Mouse (Mus musculus) lung, postnatal 0 days (tissue): ENCODE measurements at regions not wholly inside any gene's neighbourhood (a gene's known extent, or its start where the extent isn't known, plus 50 kb on each side); places are given as distances from the start of the nearest gene placed in this dataset. TPM values are rescaled to one million over a fixed set of nuclear protein-coding genes. Genes with fewer than 3 reads are reported as not detected.

Experiments
- ATAC-seq: fragments of 200-750 bp; cut with Nextera tagmentation; 2 replicates; pipeline ENCODE4 v1.8.0; 2017; ENCODE audit warnings: moderate library complexity
- DNase-seq: peaks from one replicate; pipeline ENCODE4 v3.0.0-alpha.2; 2016; ENCODE audit warnings: low spot score
- H3K27ac ChIP-seq: fragments of 300-500 bp; sonication (generic); 2 replicates; pipeline ENCODE4 v1.5.1; 2014; ENCODE audit warnings: antibody characterized with exemption, mild to moderate bottlenecking, low read length, mixed read lengths
- H3K27me3 ChIP-seq: fragments of 300-500 bp; sonication (generic); replicated peaks from 2 replicates; pipeline ENCODE4 v1.6.1; 2014; ENCODE audit warnings: low read length, mixed read lengths; ENCODE audit not compliant: insufficient read depth
- H3K36me3 ChIP-seq: fragments of 300-500 bp; sonication (generic); 2 replicates; pipeline ENCODE4 v1.6.1; 2014; ENCODE audit warnings: low read length, mixed read lengths; ENCODE audit not compliant: insufficient read depth
- H3K4me1 ChIP-seq: fragments of 300-500 bp; sonication (generic); 2 replicates; pipeline ENCODE4 v1.6.1; 2014; ENCODE audit warnings: antibody characterized with exemption, low read depth, low read length, mixed read lengths; ENCODE audit not compliant: insufficient read depth
- H3K4me2 ChIP-seq: fragments of 300-500 bp; sonication (generic); replicated peaks from 2 replicates; pipeline ENCODE4 v1.6.1; 2014; ENCODE audit warnings: low read depth, mild to moderate bottlenecking, low read length, moderate library complexity, mixed read lengths
- H3K4me3 ChIP-seq: fragments of 300-500 bp; sonication (generic); 2 replicates; pipeline ENCODE4 v1.5.1; 2014; ENCODE audit warnings: low read depth, low read length
- H3K9ac ChIP-seq: fragments of 300-500 bp; sonication (generic); replicated peaks from 2 replicates; pipeline ENCODE4 v1.6.1; 2014; ENCODE audit warnings: low read depth, mild to moderate bottlenecking
- H3K9me3 ChIP-seq: fragments of 300-500 bp; sonication (generic); 2 replicates; pipeline ENCODE4 v1.6.1; 2016; ENCODE audit warnings: low read length, mixed read lengths
- CTCF ChIP-seq: IDR thresholded peaks from 2 replicates; pipeline ENCODE4 v1.5.1; 2016; ENCODE audit warnings: antibody characterized with exemption, mild to moderate bottlenecking
- EP300 ChIP-seq: IDR thresholded peaks from 2 replicates; pipeline ENCODE4 v1.6.1; 2016; ENCODE audit warnings: antibody characterized with exemption, mild to moderate bottlenecking, control low read depth
- WGBS: fragments of 180-500 bp; shearing (Covaris S2); extraction: QIAGEN DNeasy Blood & Tissue Kit; methylation state at CpG from one replicate; pipeline ENCODE4 v1.1.7; 2014; 5-methylcytosine and 5-hydroxymethylcytosine counted together
- microRNA-seq: library from miRNA; unstranded; fragments of <30 nt; microRNA quantifications from one replicate; pipeline ENCODE4, GENCODE M21; 2016

DNA sequence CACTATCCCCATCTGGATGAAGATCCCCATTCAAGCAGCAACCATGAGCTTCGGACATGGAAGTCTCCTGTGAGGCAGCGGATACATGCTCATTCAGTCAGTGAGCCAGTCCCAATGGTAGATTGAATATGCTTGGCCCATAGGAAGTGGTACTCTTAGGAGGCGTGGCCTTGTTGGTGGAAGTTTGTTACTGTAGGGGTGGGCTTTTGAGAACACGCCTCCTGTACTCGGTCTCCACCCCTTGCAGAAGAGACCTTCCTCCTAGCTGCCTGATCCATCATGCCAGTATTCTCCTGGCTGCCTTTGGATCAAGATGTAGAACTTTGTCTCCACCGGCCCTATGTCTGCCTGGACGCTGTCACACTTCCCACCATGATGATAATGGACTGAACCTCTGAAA lies 55.3 kb upstream of the Pmfbp1 start:
- no peak for DNase-seq
- TF ChIP-seq EP300: no peak
- no peak for TF ChIP-seq CTCF
- H3K27ac ChIP-seq: no peak overlapping the region
- ATAC-seq: no peak
- no peak overlapping the region for H3K4me2 ChIP-seq
- no peak overlapping the region for H3K4me3 ChIP-seq
- H3K27me3 ChIP-seq: no peaks in the 10 kb centered on the region
- H3K9ac ChIP-seq: no peak overlapping the region
- no peaks in the 10 kb centered on the region for H3K36me3 ChIP-seq
- H3K9me3 ChIP-seq: no peaks in the 10 kb centered on the region
- WGBS: 95% methylated on average over 7 of the region's 7 CpGs
- H3K4me1 ChIP-seq: no peaks in the 10 kb centered on the region

Small RNA genes in the stretch of these regions (microRNA-seq; reads per million reads assigned to microRNA genes)
- gene Gm23163: not detected
